Mouse (Mus musculus): ENCODE measurements around the gene Elmo2.

DNA sequence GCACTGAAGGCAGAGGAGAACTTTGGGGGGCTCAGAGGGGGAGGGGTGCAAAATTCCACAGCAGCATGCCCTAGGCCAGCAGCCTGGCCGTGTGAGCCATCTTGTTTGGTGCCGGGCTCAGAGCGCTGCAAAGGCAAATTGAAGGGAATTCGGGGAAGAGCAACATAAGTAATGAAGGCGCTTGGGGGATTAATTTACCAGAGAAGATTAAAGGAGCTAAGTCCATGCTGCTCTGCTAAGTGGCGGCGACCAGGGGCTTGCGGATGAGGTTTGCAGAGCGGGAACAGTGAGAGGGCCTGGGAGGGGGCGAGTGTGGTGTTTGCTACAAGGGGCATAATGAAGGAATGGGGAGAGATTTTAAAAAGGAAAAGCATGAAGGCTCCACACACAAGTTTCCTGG, 46.9 kb downstream of the Elmo2 start:
- TF ChIP-seq CTCF (conservative IDR thresholded peaks at IDR 0.05; ENCODE audit: low read length) (no peak), NANOG (IDR thresholded peaks at IDR 0.05; ENCODE audit: borderline replicate concordance, low read length) (no peak)

Measured in E14TG2a.4 (cell line).